Mouse (Mus musculus): Measurements from ENCODE around the gene Mllt6.

DNA sequence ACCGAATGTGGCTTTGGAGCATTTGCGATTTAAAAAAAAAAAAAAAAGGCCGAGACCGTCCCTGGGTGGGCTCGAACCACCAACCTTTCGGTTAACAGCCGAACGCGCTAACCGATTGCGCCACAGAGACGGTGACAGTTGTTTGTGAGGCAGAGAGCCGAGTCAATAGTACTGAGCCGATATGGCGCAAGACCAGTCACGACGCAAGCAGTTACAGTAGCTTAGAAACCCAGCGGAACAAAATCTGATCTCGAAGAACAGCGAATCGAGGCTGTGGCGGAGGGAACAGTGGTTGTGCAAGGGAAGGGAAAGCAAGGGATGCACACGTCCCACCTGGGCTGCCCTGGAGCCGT lies 39.2 kb downstream of the Mllt6 start:
- TF ChIP-seq CTCF (IDR thresholded peaks at IDR 0.05; ENCODE audit: borderline replicate concordance, insufficient read depth, low read depth, low read length), result no peak
- TF ChIP-seq POLR2A (IDR thresholded peaks at IDR 0.05; ENCODE audit: borderline replicate concordance, insufficient read depth, low read length), result no peak

Data from cerebellum, adult 2 months (tissue).